In genomic region chrX:13070206-13070572, GRCm38 (mm10) we compare ENCODE assay signal across 8 mouse cellular contexts. TPM values are rescaled to one million over a fixed set of nuclear protein-coding genes. Genes with fewer than 3 reads are reported as not detected.
DNase-seq lines count a peak whose midpoint lies in the region; ATAC-seq and TF ChIP-seq lines count a peak whose summit lies in the region.

No protein-coding gene starts in this region.

- peak overlapping the region; percentile 69 for H3K4me3 ChIP-seq in left cerebral cortex, adult 2 months
- H3K4me3 ChIP-seq in embryonic facial prominence, embryonic 10.5 days, result peak overlapping the region; percentile 73
- H3K4me3 ChIP-seq in hindbrain, embryonic 16.5 days (ENCODE audit: low read length), result peak overlapping the region; percentile 73
- H3K4me3 ChIP-seq in myocyte, result peak overlapping the region; percentile 43

- peak overlapping the region; percentile 38 for H3ac ChIP-seq in myocyte (ENCODE audit: control insufficient read depth, insufficient read length)

- peak overlapping the region; percentile 62 for H3K9ac ChIP-seq in hindbrain, embryonic 16.5 days (ENCODE audit: low read depth, low read length)

- peaks cover 33% of the 10 kb centered on the region for H3K27me3 ChIP-seq in embryonic facial prominence, embryonic 10.5 days (replicated peaks; ENCODE audit: low read depth, poor library complexity, severe bottlenecking)
- no peaks in the 10 kb centered on the region; the same call in 1 of the 2 replicates for H3K27me3 ChIP-seq in hindbrain, embryonic 16.5 days (replicated peaks; ENCODE audit: control insufficient read depth, insufficient read depth, low read length)
- no peaks in the 10 kb centered on the region for H3K27me3 ChIP-seq in myocyte (ENCODE audit: control insufficient read depth, insufficient read depth, insufficient read length)

- WGBS in embryonic facial prominence, embryonic 10.5 days, result 31% methylated on average over 8 of the region's 8 CpGs
- WGBS in hindbrain, embryonic 16.5 days, result 21% methylated on average over 8 of the region's 8 CpGs

- intact Hi-C loops in left cerebral cortex, adult 2 months (cut with DNase I), result loop anchor here (2.0 to 10.0 kb wide), 4 partner anchors 151 to 395 kb away; partner anchors contain the start of gene 1810030O07Rik
- intact Hi-C loops in left cerebral cortex, postnatal 14 days (cut with DNase I), result loop anchor here (5.0 to 10.0 kb wide), 2 partner anchors 155 to 198 kb away; no protein-coding TSS in a partner anchor

- H3K4me1 ChIP-seq in embryonic facial prominence, embryonic 10.5 days, result no peaks in the 10 kb centered on the region
- no peaks in the 10 kb centered on the region for H3K4me1 ChIP-seq in hindbrain, embryonic 16.5 days (ENCODE audit: control insufficient read depth, insufficient read depth, low read depth, low read length)

- H3K36me3 ChIP-seq in embryonic facial prominence, embryonic 10.5 days (replicated peaks), result no peaks in the 10 kb centered on the region; the same call in 1 of the 2 replicates
- H3K36me3 ChIP-seq in hindbrain, embryonic 16.5 days (ENCODE audit: control insufficient read depth, insufficient read depth, low read length), result no peaks in the 10 kb centered on the region
- H3K36me3 ChIP-seq in myocyte (ENCODE audit: control insufficient read depth, insufficient read depth), result no peaks in the 10 kb centered on the region

- peaks cover 24% of the 10 kb centered on the region for H3K79me2 ChIP-seq in myocyte (ENCODE audit: control insufficient read depth, insufficient read depth)

- no peak for TF ChIP-seq POLR2A in myocyte (IDR thresholded peaks at IDR 0.05; ENCODE audit: insufficient read length, low read depth)

- ATAC-seq in hindbrain, embryonic 16.5 days, result peak; percentile 1; the same call in 1 of the 2 replicates

- peak overlapping the region; percentile 53 for H3K4me2 ChIP-seq in hindbrain, embryonic 16.5 days (ENCODE audit: low read length)
- H3K4me2 ChIP-seq in myocyte (ENCODE audit: low read depth), result peak overlapping the region; percentile 76

- peaks cover 12% of the 10 kb centered on the region; the same call in 1 of the 2 replicates for H3K9me3 ChIP-seq in embryonic facial prominence, embryonic 10.5 days
- no peaks in the 10 kb centered on the region; the same call in 1 of the 2 replicates for H3K9me3 ChIP-seq in hindbrain, embryonic 16.5 days (ENCODE audit: control insufficient read depth, low read length)

- no peak for TF ChIP-seq CTCF in left cerebral cortex, adult 2 months (IDR thresholded peaks at IDR 0.05)

- DNase-seq in left cerebral cortex, adult 2 months (ENCODE audit: extremely low spot score in 1 of 2, low spot score in 2 of 2), result no peak
- DNase-seq in left cerebral cortex, adult 9 months (ENCODE audit: low spot score in 2 of 2), result no peak
- no peak for DNase-seq in embryonic facial prominence, embryonic 10.5 days (ENCODE audit: low spot score)
- no peak for DNase-seq in left cerebral cortex, postnatal 14 days (ENCODE audit: low spot score in 2 of 2)
- no peak for DNase-seq in right cerebral cortex, adult 2 months (ENCODE audit: low spot score in 2 of 2)
- no peak for DNase-seq in gastrocnemius, postnatal 10 days

- peak overlapping the region; percentile 92 for H3K27ac ChIP-seq in left cerebral cortex, adult 2 months
- H3K27ac ChIP-seq in embryonic facial prominence, embryonic 10.5 days (replicated peaks), result peak overlapping the region; percentile 90
- H3K27ac ChIP-seq in hindbrain, embryonic 16.5 days (ENCODE audit: low read depth, low read length), result peak overlapping the region; percentile 95

TF ChIP-seq in myocyte, 11 proteins besides CTCF, POLR2A, EP300 and RAD21:
- no peak for TF ChIP-seq MYOD1 (IDR thresholded peaks at IDR 0.05; ENCODE audit: control insufficient read depth in 1 of 3, insufficient read length in 2 of 3, low read depth in 2 of 3)
- TF ChIP-seq CEBPB (IDR thresholded peaks at IDR 0.05; ENCODE audit: insufficient read depth, poor library complexity, severe bottlenecking), result no peak
- no peak for TF ChIP-seq MAX (IDR thresholded peaks at IDR 0.05; ENCODE audit: low read depth)
- TF ChIP-seq SRF (IDR thresholded peaks at IDR 0.05; ENCODE audit: control insufficient read depth, insufficient read length, low read depth), result no peak
- TF ChIP-seq REST (IDR thresholded peaks at IDR 0.05; ENCODE audit: insufficient read depth, insufficient read length), result no peak
TF ChIP-seq in myocyte: peak in this region for 0.

RNA-seq across cellular contexts. Expression of gene Usp9x, which starts 1.1 kb away (rescaled TPM):
- total RNA-seq in left cerebral cortex, adult 2 months (2021), result 100 to 1,000 TPM; 245 to 256 TPM
- polyA plus RNA-seq in embryonic facial prominence, embryonic 10.5 days (2016; fragmentation: Nextera tagmentation; extraction: Ambion mirVana), result 40.9 TPM in 2 replicates
- polyA plus RNA-seq in hindbrain, embryonic 16.5 days (2015; fragmentation: Nextera tagmentation; extraction: Ambion mirVana), result 22.9 and 29.8 TPM in 2 replicates
- polyA plus RNA-seq in myocyte (2012; fragmentation: generic; extraction: Trizol), result 18.9 TPM
- total RNA-seq in left cerebral cortex, postnatal 14 days (2021), result 100 to 1,000 TPM; 268 to 281 TPM
- total RNA-seq in gastrocnemius, postnatal 10 days (2021), result 100 to 1,000 TPM; 147 to 155 TPM
